Mouse (Mus musculus): ENCODE data around the gene Pcolce2. TPM values are rescaled to one million over a fixed set of nuclear protein-coding genes. Genes with fewer than 3 reads are reported as not detected.
"Not testable (repeated sequence)": the region's sequence is repeated elsewhere in the genome, so short reads cannot be mapped to it uniquely, and the experiment has no call there.

The Pcolce2 gene
- 1 to 10 TPM; 1.8 to 2.3 TPM for total RNA-seq (2021)
- long read RNA-seq, experiment 1, full-length matches to known transcripts, result 3 of 3 reads
- long read RNA-seq, experiment 1, partial matches to known transcripts, result 0 of 3 reads
- long read RNA-seq, experiment 1, other reads (novel, unspliced or antisense), result 0 of 3 reads
- long read RNA-seq, experiment 2, full-length matches to known transcripts, result 2 of 2 reads
- long read RNA-seq, experiment 2, partial matches to known transcripts, result 0 of 2 reads
- long read RNA-seq, experiment 2, other reads (novel, unspliced or antisense), result 0 of 2 reads

GRCm38 (mm10) chr9:95637271-95638181, at the start of gene Pcolce2:
TSS of gene Pcolce2 (plus strand) at chr9:95637601.
- DNase-seq (ENCODE audit: low spot score in 2 of 2), result no peak

GRCm38 (mm10) chr9:95588070-95588469, 49.3 kb upstream of the Pcolce2 start:
- DNase-seq (ENCODE audit: low spot score in 2 of 2), result no peak

- no peak for DNase-seq (ENCODE audit: low spot score in 2 of 2)
Measured at GRCm38 (mm10) chr9:95594291-95594690, 43.1 kb upstream of the Pcolce2 start.

- no peak for DNase-seq (ENCODE audit: low spot score in 2 of 2)
Measured at GRCm38 (mm10) chr9:95597466-95598178, 39.8 kb upstream of the Pcolce2 start.

- no peak for DNase-seq (ENCODE audit: low spot score in 2 of 2)
Measured at GRCm38 (mm10) chr9:95598179-95598721, 39.2 kb upstream of the Pcolce2 start.

- no peak for DNase-seq (ENCODE audit: low spot score in 2 of 2)
Measured at GRCm38 (mm10) chr9:95599399-95599798, 38.0 kb upstream of the Pcolce2 start.

- no peak for DNase-seq (ENCODE audit: low spot score in 2 of 2)
Measured at GRCm38 (mm10) chr9:95602849-95603248, 34.6 kb upstream of the Pcolce2 start.

GRCm38 (mm10) chr9:95603316-95603715, 34.1 kb upstream of the Pcolce2 start:
- DNase-seq (ENCODE audit: low spot score in 2 of 2), result no peak

GRCm38 (mm10) chr9:95607196-95607595, 30.2 kb upstream of the Pcolce2 start:
- DNase-seq (ENCODE audit: low spot score in 2 of 2), result no peak

- no peak for DNase-seq (ENCODE audit: low spot score in 2 of 2)
Measured at GRCm38 (mm10) chr9:95612246-95612768, 25.1 kb upstream of the Pcolce2 start.

GRCm38 (mm10) chr9:95613426-95614127, 23.8 kb upstream of the Pcolce2 start:
- no peak for DNase-seq (ENCODE audit: low spot score in 2 of 2)

GRCm38 (mm10) chr9:95614861-95615615, 22.4 kb upstream of the Pcolce2 start:
- DNase-seq (ENCODE audit: low spot score in 2 of 2), result no peak

- DNase-seq (ENCODE audit: low spot score in 2 of 2), result no peak
Measured at GRCm38 (mm10) chr9:95615961-95616360, 21.4 kb upstream of the Pcolce2 start.

GRCm38 (mm10) chr9:95618572-95618971, 18.8 kb upstream of the Pcolce2 start:
- no peak for DNase-seq (ENCODE audit: low spot score in 2 of 2)

- no peak for DNase-seq (ENCODE audit: low spot score in 2 of 2)
Measured at GRCm38 (mm10) chr9:95624072-95624471, 13.3 kb upstream of the Pcolce2 start.

- no peak for DNase-seq (ENCODE audit: low spot score in 2 of 2)
Measured at GRCm38 (mm10) chr9:95628439-95628948, 8.9 kb upstream of the Pcolce2 start.

GRCm38 (mm10) chr9:95629561-95629960, 7.8 kb upstream of the Pcolce2 start:
- not testable (repeated sequence) for DNase-seq (ENCODE audit: low spot score in 2 of 2)

- no peak for DNase-seq (ENCODE audit: low spot score in 2 of 2)
Measured at GRCm38 (mm10) chr9:95636395-95636794, 1.0 kb upstream of the Pcolce2 start.

GRCm38 (mm10) chr9:95639919-95640318, 2.5 kb downstream of the Pcolce2 start:
- DNase-seq (ENCODE audit: low spot score in 2 of 2), result no peak
